Mouse (Mus musculus): Measurements from ENCODE around the gene Runx2.

The Runx2 gene

GRCm38 (mm10) chr17:44611543-44611942 is 203.1 kb downstream of the Runx2 start:
- in situ Hi-C loops (cut with MboI; ENCODE audit: low pct_unique_long_range_greater_than_20kb in 1 of 2, low sequenced_read_pairs in 2 of 2, unreplicated experiment in 1 of 2) = no loop called here

GRCm38 (mm10) chr17:44610828-44611227 is 203.8 kb downstream of the Runx2 start:
- in situ Hi-C loops (cut with MboI; ENCODE audit: low pct_unique_long_range_greater_than_20kb in 1 of 2, low sequenced_read_pairs in 2 of 2, unreplicated experiment in 1 of 2) = no loop called here

GRCm38 (mm10) chr17:44609897-44610641 is 204.5 kb downstream of the Runx2 start:
- in situ Hi-C loops (cut with MboI; ENCODE audit: low pct_unique_long_range_greater_than_20kb in 1 of 2, low sequenced_read_pairs in 2 of 2, unreplicated experiment in 1 of 2) = no loop called here

GRCm38 (mm10) chr17:44609356-44609755 is 205.2 kb downstream of the Runx2 start:
- in situ Hi-C loops (cut with MboI; ENCODE audit: low pct_unique_long_range_greater_than_20kb in 1 of 2, low sequenced_read_pairs in 2 of 2, unreplicated experiment in 1 of 2) = no loop called here

GRCm38 (mm10) chr17:44608907-44609306 is 205.7 kb downstream of the Runx2 start:
- in situ Hi-C loops (cut with MboI; ENCODE audit: low pct_unique_long_range_greater_than_20kb in 1 of 2, low sequenced_read_pairs in 2 of 2, unreplicated experiment in 1 of 2) = no loop called here

GRCm38 (mm10) chr17:44607383-44607782 is 207.2 kb downstream of the Runx2 start:
- in situ Hi-C loops (cut with MboI; ENCODE audit: low pct_unique_long_range_greater_than_20kb in 1 of 2, low sequenced_read_pairs in 2 of 2, unreplicated experiment in 1 of 2) = no loop called here

GRCm38 (mm10) chr17:44606245-44606644 is 208.4 kb downstream of the Runx2 start:
- in situ Hi-C loops (cut with MboI; ENCODE audit: low pct_unique_long_range_greater_than_20kb in 1 of 2, low sequenced_read_pairs in 2 of 2, unreplicated experiment in 1 of 2) = no loop called here

- in situ Hi-C loops (cut with MboI; ENCODE audit: low pct_unique_long_range_greater_than_20kb in 1 of 2, low sequenced_read_pairs in 2 of 2, unreplicated experiment in 1 of 2) = no loop called here
These were observed 208.8 kb downstream of the Runx2 start for GRCm38 (mm10) chr17:44605749-44606148.

- in situ Hi-C loops (cut with MboI; ENCODE audit: low pct_unique_long_range_greater_than_20kb in 1 of 2, low sequenced_read_pairs in 2 of 2, unreplicated experiment in 1 of 2) = no loop called here
These were observed 211.4 kb downstream of the Runx2 start for GRCm38 (mm10) chr17:44603170-44603569.

- in situ Hi-C loops (cut with MboI; ENCODE audit: low pct_unique_long_range_greater_than_20kb in 1 of 2, low sequenced_read_pairs in 2 of 2, unreplicated experiment in 1 of 2) = no loop called here
These were observed 213.1 kb downstream of the Runx2 start for GRCm38 (mm10) chr17:44601317-44602021.

- in situ Hi-C loops (cut with MboI; ENCODE audit: low pct_unique_long_range_greater_than_20kb in 1 of 2, low sequenced_read_pairs in 2 of 2, unreplicated experiment in 1 of 2) = no loop called here
These were observed 214.7 kb downstream of the Runx2 start for GRCm38 (mm10) chr17:44599856-44600255.

GRCm38 (mm10) chr17:44599132-44599531 is 215.5 kb downstream of the Runx2 start:
- in situ Hi-C loops (cut with MboI; ENCODE audit: low pct_unique_long_range_greater_than_20kb in 1 of 2, low sequenced_read_pairs in 2 of 2, unreplicated experiment in 1 of 2) = no loop called here

- in situ Hi-C loops (cut with MboI; ENCODE audit: low pct_unique_long_range_greater_than_20kb in 1 of 2, low sequenced_read_pairs in 2 of 2, unreplicated experiment in 1 of 2) = no loop called here
These were observed 216.6 kb downstream of the Runx2 start for GRCm38 (mm10) chr17:44597918-44598504.

- in situ Hi-C loops (cut with MboI; ENCODE audit: low pct_unique_long_range_greater_than_20kb in 1 of 2, low sequenced_read_pairs in 2 of 2, unreplicated experiment in 1 of 2) = no loop called here
These were observed 221.9 kb downstream of the Runx2 start for GRCm38 (mm10) chr17:44592737-44593090.

GRCm38 (mm10) chr17:44592067-44592736 is 222.4 kb downstream of the Runx2 start:
- in situ Hi-C loops (cut with MboI; ENCODE audit: low pct_unique_long_range_greater_than_20kb in 1 of 2, low sequenced_read_pairs in 2 of 2, unreplicated experiment in 1 of 2) = no loop called here

GRCm38 (mm10) chr17:44588470-44588869 is 226.1 kb downstream of the Runx2 start:
- in situ Hi-C loops (cut with MboI; ENCODE audit: low pct_unique_long_range_greater_than_20kb in 1 of 2, low sequenced_read_pairs in 2 of 2, unreplicated experiment in 1 of 2) = no loop called here

- in situ Hi-C loops (cut with MboI; ENCODE audit: low pct_unique_long_range_greater_than_20kb in 1 of 2, low sequenced_read_pairs in 2 of 2, unreplicated experiment in 1 of 2) = no loop called here
These were observed 226.6 kb downstream of the Runx2 start for GRCm38 (mm10) chr17:44588020-44588419.

GRCm38 (mm10) chr17:44586196-44586595 is 228.4 kb downstream of the Runx2 start:
- in situ Hi-C loops (cut with MboI; ENCODE audit: low pct_unique_long_range_greater_than_20kb in 1 of 2, low sequenced_read_pairs in 2 of 2, unreplicated experiment in 1 of 2) = no loop called here

- in situ Hi-C loops (cut with MboI; ENCODE audit: low pct_unique_long_range_greater_than_20kb in 1 of 2, low sequenced_read_pairs in 2 of 2, unreplicated experiment in 1 of 2) = no loop called here
These were observed 229.8 kb downstream of the Runx2 start for GRCm38 (mm10) chr17:44584781-44585180.
